Mouse (Mus musculus): ENCODE results near the gene Rfx3.

The Rfx3 gene

GRCm38 (mm10) chr19:28010471-28011395 is at the start of gene Rfx3:
TSS of gene Rfx3 (minus strand) at chr19:28011166.
- DNase-seq (ENCODE audit: low read depth), result peak; percentile 93

GRCm38 (mm10) chr19:28052058-28052457 is 41.1 kb upstream of the Rfx3 start:
- DNase-seq (ENCODE audit: low read depth), result no peak

- no peak for DNase-seq (ENCODE audit: low read depth)
These were observed 40.6 kb upstream of the Rfx3 start for GRCm38 (mm10) chr19:28051571-28051970.

- DNase-seq (ENCODE audit: low read depth), result no peak
These were observed 38.3 kb upstream of the Rfx3 start for GRCm38 (mm10) chr19:28049280-28049679.

GRCm38 (mm10) chr19:28046806-28047205 is 35.8 kb upstream of the Rfx3 start:
- peak; percentile 56 for DNase-seq (ENCODE audit: low read depth)

GRCm38 (mm10) chr19:28044950-28045349 is 34.0 kb upstream of the Rfx3 start:
- no peak for DNase-seq (ENCODE audit: low read depth)

GRCm38 (mm10) chr19:28011718-28012499 is 943 bp upstream of the Rfx3 start:
- DNase-seq (ENCODE audit: low read depth), result peak; percentile 87

GRCm38 (mm10) chr19:28011396-28011717 is 391 bp upstream of the Rfx3 start:
- peak; percentile 99 for DNase-seq (ENCODE audit: low read depth)

- peak; percentile 61 for DNase-seq (ENCODE audit: low read depth)
These were observed 1.2 kb downstream of the Rfx3 start for GRCm38 (mm10) chr19:28009587-28010281.

- no peak for DNase-seq (ENCODE audit: low read depth)
These were observed 6.8 kb downstream of the Rfx3 start for GRCm38 (mm10) chr19:28004190-28004589.

GRCm38 (mm10) chr19:28003474-28003873 is 7.5 kb downstream of the Rfx3 start:
- DNase-seq (ENCODE audit: low read depth), result no peak

GRCm38 (mm10) chr19:28002708-28003107 is 8.3 kb downstream of the Rfx3 start:
- DNase-seq (ENCODE audit: low read depth), result no peak

GRCm38 (mm10) chr19:27992800-27993199 is 18.2 kb downstream of the Rfx3 start:
- no peak for DNase-seq (ENCODE audit: low read depth)

GRCm38 (mm10) chr19:27988746-27989145 is 22.2 kb downstream of the Rfx3 start:
- no peak for DNase-seq (ENCODE audit: low read depth)

GRCm38 (mm10) chr19:27967590-27967989 is 43.4 kb downstream of the Rfx3 start:
- no peak for DNase-seq (ENCODE audit: low read depth)

GRCm38 (mm10) chr19:27961271-27961670 is 49.7 kb downstream of the Rfx3 start:
- DNase-seq (ENCODE audit: low read depth), result no peak

- DNase-seq (ENCODE audit: low read depth), result no peak
These were observed 75.5 kb downstream of the Rfx3 start for GRCm38 (mm10) chr19:27935453-27935852.

- peak; percentile 18 for DNase-seq (ENCODE audit: low read depth)
These were observed 79.8 kb downstream of the Rfx3 start for GRCm38 (mm10) chr19:27931136-27931535.

- DNase-seq (ENCODE audit: low read depth), result no peak
These were observed 84.6 kb downstream of the Rfx3 start for GRCm38 (mm10) chr19:27926378-27926777.

- DNase-seq (ENCODE audit: low read depth), result peak; percentile 46
These were observed 91.9 kb downstream of the Rfx3 start for GRCm38 (mm10) chr19:27919040-27919439.

- no peak for DNase-seq (ENCODE audit: low read depth)
These were observed 94.5 kb downstream of the Rfx3 start for GRCm38 (mm10) chr19:27916446-27916845.

GRCm38 (mm10) chr19:27906976-27907375 is 104.0 kb downstream of the Rfx3 start:
- DNase-seq (ENCODE audit: low read depth), result peak; percentile 65
